Mouse (Mus musculus): ENCODE data around the gene Arhgap45. TPM values are rescaled to one million over a fixed set of nuclear protein-coding genes. Genes with fewer than 3 reads are reported as not detected.

Arhgap45 gene
- polyA plus RNA-seq, 1 experiment from 2014 or later: 1.9 TPM

DNA sequence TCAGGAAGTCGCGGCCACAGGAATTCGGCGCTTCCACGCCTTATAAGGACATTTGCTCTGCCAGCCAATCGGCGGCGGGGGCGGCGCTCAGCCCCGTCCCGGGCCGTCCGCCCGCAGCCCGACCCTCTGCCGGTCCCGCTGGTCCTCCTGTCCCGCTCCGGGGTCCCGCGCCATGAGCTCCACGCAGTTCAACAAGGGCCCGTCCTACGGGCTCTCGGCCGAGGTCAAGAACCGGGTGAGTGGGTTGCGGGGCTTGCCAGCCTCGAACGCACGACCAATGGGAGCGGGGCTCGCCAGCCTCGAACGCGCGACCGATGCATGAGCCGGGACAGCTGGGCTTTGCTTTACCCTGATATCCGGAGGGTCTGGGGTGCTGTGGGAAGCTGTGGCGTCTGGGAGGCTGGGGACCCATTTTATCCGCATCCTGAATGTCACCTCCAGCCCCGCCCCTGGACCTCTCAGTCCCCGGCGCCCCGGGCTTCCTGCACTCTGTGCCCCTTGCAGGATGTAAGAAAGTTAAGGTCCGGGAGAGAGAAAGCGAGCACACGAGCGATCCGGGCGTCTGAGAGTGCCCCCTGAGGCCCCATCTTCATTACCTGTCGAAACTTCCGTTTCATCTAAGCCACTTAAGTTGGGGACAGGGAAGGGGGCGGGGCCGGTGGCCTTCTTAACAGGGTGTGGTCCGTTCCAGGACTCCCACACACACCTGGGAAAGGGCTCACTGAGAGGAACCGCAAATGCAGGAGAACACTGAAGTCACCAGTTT is 27.8 kb upstream of the Arhgap45 start, which contains the start of gene Cnn2:
Gene Cnn2, plus strand, starts transcription at position 79 of the 766 bp plus-strand sequence.
- Histone ChIP-seq H3K27me3 (replicated peaks) (peaks cover 42% of the 10 kb centered on the region), H3K4me2 (peak within 1 kb of the TSS; percentile 56), H3K9me3 (no peaks in the 10 kb centered on the region)

DNA sequence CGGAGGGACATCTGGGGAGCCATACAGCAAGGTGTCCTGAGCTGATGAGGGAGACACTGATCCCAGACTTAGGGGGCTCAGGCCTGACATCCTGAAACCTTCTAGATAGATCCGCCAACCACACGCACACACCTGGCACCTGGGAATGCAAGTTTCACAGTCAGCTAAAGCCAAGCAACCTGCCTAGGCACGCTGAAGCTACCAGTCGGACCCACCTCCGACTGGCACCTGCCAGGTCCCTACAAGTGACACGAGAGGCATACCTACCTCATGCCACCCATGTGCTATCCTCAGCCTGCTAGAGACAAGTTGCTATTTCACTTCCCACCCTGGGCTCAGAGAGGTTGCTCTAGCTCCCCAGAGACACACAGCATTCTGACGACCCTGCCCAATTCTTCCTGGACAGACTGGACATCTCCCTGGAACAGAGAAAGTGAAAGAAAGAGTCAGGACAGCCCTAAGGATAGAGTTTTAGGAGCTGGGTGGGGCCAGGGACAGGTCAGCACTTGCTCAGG is 27.1 kb upstream of the Arhgap45 start:
- Histone ChIP-seq H3K27ac (no peak overlapping the region), H3K9ac (no peak overlapping the region), H3K4me3 (peak overlapping the region; percentile 40), H3K4me2 (peak overlapping the region; percentile 56; the same call in 1 of the 2 replicates), H3K27me3 (replicated peaks) (peaks cover 42% of the 10 kb centered on the region), H3K9me3 (no peaks in the 10 kb centered on the region), H3K4me1 (peaks cover 27% of the 10 kb centered on the region), H3K36me3 (replicated peaks) (no peaks in the 10 kb centered on the region)
- 34% methylated on average over 8 of the region's 8 CpGs for WGBS
- no peak for ATAC-seq (replicated peaks)

More for the DNA sequence above, 27.8 kb upstream of the Arhgap45 start, which contains the start of gene Cnn2:
- Histone ChIP-seq H3K36me3 (replicated peaks) (no peaks in the 10 kb centered on the region), H3K9ac (peak within 1 kb of the TSS; percentile 23), H3K27ac (no peak within 1 kb of the TSS), H3K4me1 (peaks cover 27% of the 10 kb centered on the region), H3K4me3 (peak within 1 kb of the TSS; percentile 40)
- 2% methylated on average over 59 of the region's 59 CpGs for WGBS
- ATAC-seq (replicated peaks): no peak

DNA sequence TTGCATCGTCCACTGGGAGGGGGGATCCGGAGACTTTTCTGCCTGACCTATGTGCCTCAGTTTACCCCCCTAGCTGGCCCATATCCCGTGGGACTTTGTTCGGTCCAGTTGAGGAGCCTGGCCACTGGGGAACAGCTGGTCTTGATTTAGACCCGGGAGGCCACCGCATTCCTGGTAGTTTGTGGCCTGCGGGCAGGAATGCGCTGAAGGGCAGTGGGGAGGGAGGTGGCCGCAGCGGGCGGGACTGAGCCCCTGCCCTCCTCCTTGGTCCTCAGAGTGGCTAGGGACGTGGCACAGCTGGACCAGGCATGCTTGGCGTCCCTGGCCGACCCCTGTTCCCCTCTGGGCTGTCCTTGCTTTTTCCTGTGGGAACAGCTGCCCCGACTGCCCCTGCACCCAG is 26.6 kb upstream of the Arhgap45 start:
- H3K4me3 ChIP-seq: peak overlapping the region; percentile 10; the same call in 1 of the 2 replicates
- H3K9me3 ChIP-seq: no peaks in the 10 kb centered on the region
- no peak for ATAC-seq (replicated peaks)
- H3K27ac ChIP-seq: no peak overlapping the region
- 14% methylated on average over 15 of the region's 15 CpGs for WGBS
- H3K27me3 ChIP-seq (replicated peaks): peaks cover 42% of the 10 kb centered on the region
- H3K4me1 ChIP-seq: peaks cover 27% of the 10 kb centered on the region
- no peak overlapping the region for H3K4me2 ChIP-seq
- H3K9ac ChIP-seq: no peak overlapping the region
- no peaks in the 10 kb centered on the region for H3K36me3 ChIP-seq (replicated peaks)

DNA sequence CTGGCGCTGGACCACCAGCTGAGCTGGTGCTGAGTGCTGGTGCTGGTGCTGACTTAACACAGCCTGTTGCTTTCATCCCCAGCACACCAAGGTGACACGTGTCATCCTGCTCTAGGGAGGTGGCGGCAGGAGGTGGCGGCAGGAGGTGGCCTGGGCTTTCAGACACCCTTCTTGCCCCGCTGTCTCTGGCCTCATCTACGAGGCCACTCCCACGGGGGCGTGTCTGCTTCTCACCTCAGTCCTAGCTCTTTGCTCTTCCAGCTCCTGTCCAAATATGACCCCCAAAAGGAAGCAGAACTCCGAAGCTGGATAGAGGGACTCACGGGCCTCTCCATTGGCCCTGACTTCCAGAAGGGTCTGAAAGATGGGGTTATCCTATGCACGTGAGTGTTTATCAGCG is 25.4 kb upstream of the Arhgap45 start:
- Histone ChIP-seq H3K27me3 (replicated peaks) (peaks cover 42% of the 10 kb centered on the region), H3K36me3 (replicated peaks) (no peaks in the 10 kb centered on the region), H3K9ac (no peak overlapping the region), H3K4me3 (no peak overlapping the region), H3K4me2 (no peak overlapping the region), H3K9me3 (no peaks in the 10 kb centered on the region), H3K27ac (no peak overlapping the region), H3K4me1 (peaks cover 30% of the 10 kb centered on the region)
- WGBS: 53% methylated on average over 12 of the region's 12 CpGs
- ATAC-seq (replicated peaks): no peak

DNA sequence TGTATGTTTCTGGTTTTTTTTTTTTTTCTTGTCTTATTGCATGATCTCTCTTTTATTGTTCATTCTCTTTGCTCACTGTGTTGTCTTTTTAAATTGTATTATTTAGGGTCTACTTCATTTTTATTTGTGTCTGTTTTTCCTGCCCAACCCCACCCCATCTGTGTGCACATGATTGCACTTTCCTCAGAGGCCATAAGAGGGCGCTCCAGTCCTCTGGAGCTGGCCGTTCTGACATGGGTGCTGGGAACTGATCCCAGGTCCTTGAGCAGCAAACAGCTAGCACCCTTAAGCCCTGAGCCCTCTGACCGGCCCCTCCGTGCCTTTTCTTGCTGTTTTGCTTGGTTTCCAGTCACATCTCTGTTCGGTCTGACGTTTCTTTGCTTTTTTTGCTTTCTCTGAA is 24.9 kb upstream of the Arhgap45 start:
- Histone ChIP-seq H3K27me3 (replicated peaks) (peaks cover 42% of the 10 kb centered on the region), H3K36me3 (replicated peaks) (no peaks in the 10 kb centered on the region), H3K9me3 (no peaks in the 10 kb centered on the region), H3K4me2 (no peak overlapping the region), H3K9ac (no peak overlapping the region), H3K4me1 (peaks cover 28% of the 10 kb centered on the region), H3K27ac (no peak overlapping the region), H3K4me3 (no peak overlapping the region)
- ATAC-seq (replicated peaks): no peak
- WGBS: 89% methylated on average over 6 of the region's 6 CpGs

DNA sequence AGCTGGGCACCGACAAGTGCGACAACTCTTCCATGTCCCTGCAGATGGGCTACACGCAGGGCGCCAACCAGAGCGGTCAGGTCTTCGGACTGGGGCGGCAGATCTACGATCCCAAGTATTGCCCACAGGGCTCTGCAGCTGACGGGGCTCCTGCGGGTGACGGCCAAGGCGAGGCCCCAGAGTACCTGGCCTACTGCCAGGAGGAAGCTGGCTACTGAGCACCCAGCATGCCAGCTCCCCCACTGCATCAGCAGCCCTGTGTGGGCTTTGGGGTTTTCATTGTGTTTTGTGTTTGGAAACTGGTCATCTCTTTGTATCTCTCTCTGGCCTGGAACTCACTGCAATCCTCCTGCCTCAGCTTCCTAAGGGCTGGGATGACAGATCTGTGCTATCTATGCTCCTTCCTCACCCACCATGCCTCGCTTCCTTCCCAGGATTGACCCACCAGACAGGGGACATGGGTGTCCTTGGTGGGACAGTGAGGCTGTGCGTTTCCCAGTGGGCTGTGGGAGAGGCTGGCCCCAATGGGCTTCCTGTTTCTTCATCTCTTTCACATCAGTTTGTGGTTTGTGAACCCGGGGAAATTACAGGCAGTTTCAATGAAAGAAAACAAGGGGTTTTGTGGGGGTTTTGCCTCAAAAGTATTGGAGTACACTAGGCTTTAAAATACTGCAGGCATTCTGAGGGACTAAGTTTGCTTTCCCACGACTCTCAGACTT is 21.9 kb upstream of the Arhgap45 start:
- no peak overlapping the region for H3K4me2 ChIP-seq
- H3K4me3 ChIP-seq: no peak overlapping the region
- peaks cover 13% of the 10 kb centered on the region for H3K27me3 ChIP-seq (replicated peaks)
- WGBS: 87% methylated on average over 16 of the region's 16 CpGs
- ATAC-seq (replicated peaks): no peak
- no peaks in the 10 kb centered on the region for H3K36me3 ChIP-seq (replicated peaks)
- peaks cover 25% of the 10 kb centered on the region for H3K4me1 ChIP-seq
- no peak overlapping the region for H3K27ac ChIP-seq
- H3K9ac ChIP-seq: no peak overlapping the region
- H3K9me3 ChIP-seq: no peaks in the 10 kb centered on the region

DNA sequence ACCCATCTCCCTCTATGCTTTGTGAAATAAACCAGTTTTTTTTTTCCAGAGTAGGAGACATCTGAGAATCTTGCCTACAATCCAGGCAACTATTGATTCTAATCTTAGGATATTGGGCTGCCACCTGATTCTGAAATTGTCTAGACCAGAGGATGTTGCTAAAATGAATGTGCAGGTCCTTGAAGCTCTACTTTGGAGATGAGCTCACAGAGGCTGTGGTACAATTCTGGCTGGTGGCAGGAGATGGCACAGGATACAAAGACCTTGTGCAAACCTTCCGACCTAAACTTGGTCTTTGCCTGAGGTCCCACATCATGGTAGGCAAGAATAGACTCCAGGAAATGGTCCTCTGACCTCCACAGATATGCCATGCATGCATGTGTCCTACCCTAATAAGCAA is 20.8 kb upstream of the Arhgap45 start:
- Histone ChIP-seq H3K4me3 (peak overlapping the region; percentile 54; the same call in 1 of the 2 replicates), H3K9ac (no peak overlapping the region), H3K4me1 (peaks cover 25% of the 10 kb centered on the region), H3K4me2 (peak overlapping the region; percentile 87; the same call in 1 of the 2 replicates), H3K36me3 (replicated peaks) (no peaks in the 10 kb centered on the region), H3K9me3 (no peaks in the 10 kb centered on the region), H3K27me3 (replicated peaks) (peaks cover 7% of the 10 kb centered on the region), H3K27ac (no peak overlapping the region)
- 92% methylated on average over 1 of the region's 1 CpGs for WGBS
- no peak for ATAC-seq (replicated peaks)

DNA sequence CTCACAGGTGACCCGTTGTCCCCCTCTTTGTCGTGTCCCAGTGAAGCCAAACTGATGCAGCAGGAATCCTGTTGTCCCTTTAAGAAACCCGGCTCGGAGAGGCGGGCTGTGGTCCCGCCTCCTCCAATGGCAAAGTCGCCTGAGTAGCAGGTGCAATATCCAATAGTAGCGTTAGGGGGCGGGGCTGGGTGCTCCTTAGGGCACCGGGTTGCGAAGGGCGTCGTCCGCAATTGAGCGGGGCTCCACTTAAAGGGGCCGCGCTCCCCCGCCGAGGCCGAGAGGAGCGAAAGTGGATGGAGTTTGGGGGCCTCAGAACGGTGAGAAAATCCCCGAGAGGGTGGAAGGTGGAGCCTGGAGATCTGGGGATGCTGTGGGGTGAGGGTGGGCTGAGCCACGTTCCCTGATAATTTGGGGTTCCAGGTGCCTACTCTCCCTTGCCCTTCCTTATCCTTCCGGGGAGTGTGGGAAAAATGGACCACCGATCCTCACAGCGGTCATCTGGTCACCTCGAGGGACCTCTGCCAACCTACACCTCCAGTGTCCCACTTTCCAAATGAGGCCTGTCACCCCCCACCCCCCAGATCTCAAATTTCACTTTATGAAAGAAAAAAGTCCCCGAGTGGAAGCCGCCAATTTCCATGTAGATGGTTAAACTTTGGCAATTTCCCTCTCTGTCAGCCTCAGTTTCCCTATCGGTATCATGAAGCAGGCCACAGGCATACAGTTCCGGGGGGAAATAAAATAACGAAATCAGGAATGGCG is 20.0 kb upstream of the Arhgap45 start, which contains the start of gene Abca7:
Gene Abca7, plus strand, starts transcription at position 223 of the 762 bp plus-strand sequence.
- no peaks in the 10 kb centered on the region for H3K9me3 ChIP-seq
- H3K27ac ChIP-seq: peak within 1 kb of the TSS; percentile 66
- peaks cover 25% of the 10 kb centered on the region for H3K4me1 ChIP-seq
- H3K36me3 ChIP-seq (replicated peaks): no peaks in the 10 kb centered on the region
- peaks cover 4% of the 10 kb centered on the region; the same call in 1 of the 2 replicates for H3K27me3 ChIP-seq (replicated peaks)
- peak within 1 kb of the TSS; percentile 87 for H3K4me2 ChIP-seq
- peak; percentile 85 for ATAC-seq (replicated peaks)
- peak within 1 kb of the TSS; percentile 54 for H3K4me3 ChIP-seq
- WGBS: under 1% methylated on average over 34 of the region's 34 CpGs
- peak within 1 kb of the TSS; percentile 50 for H3K9ac ChIP-seq

DNA sequence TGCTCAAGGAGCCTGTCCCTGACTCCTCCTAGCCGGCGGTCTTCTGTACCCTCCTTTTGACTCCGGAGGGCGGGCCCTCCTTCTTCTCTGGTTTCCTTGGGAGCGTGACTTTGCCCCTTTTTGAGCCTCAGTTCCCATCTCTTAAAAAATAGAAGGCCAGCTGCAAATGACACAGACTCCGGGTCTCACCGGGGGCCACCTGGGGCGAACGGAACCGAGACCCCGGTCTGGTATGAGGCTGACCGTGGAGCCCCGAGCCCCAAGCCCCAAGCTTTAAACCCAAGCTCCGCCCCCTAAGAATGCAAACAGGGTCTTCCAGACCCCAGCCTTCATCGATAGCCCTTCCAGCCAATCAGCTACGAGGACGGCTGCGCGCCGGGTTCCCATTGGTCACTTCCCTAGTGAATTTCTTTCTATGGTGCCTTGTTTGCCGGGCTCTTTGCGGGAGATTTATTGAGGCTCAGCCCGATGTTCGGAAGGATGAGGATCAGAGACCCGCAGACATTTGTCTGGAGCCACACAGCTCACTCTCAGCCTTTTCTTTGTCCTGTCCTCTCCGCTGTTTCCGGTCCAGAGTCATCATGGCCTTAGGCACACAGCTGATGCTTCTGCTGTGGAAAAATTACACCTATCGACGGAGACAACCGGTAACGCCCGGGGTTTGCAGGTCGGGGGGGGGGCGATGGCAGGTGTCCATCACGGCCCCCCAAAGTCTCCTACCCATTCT is 19.3 kb upstream of the Arhgap45 start:
- peaks cover 11% of the 10 kb centered on the region; the same call in 1 of the 2 replicates for H3K27me3 ChIP-seq (replicated peaks)
- H3K9me3 ChIP-seq: no peaks in the 10 kb centered on the region
- H3K4me3 ChIP-seq: peak overlapping the region; percentile 54
- peak overlapping the region; percentile 66 for H3K27ac ChIP-seq
- no peaks in the 10 kb centered on the region for H3K36me3 ChIP-seq (replicated peaks)
- peaks cover 25% of the 10 kb centered on the region for H3K4me1 ChIP-seq
- WGBS: under 1% methylated on average over 35 of the region's 35 CpGs
- peak overlapping the region; percentile 32; the same call in 1 of the 2 replicates for H3K9ac ChIP-seq
- peak; percentile 74 for ATAC-seq (replicated peaks)
- H3K4me2 ChIP-seq: peak overlapping the region; percentile 87

DNA sequence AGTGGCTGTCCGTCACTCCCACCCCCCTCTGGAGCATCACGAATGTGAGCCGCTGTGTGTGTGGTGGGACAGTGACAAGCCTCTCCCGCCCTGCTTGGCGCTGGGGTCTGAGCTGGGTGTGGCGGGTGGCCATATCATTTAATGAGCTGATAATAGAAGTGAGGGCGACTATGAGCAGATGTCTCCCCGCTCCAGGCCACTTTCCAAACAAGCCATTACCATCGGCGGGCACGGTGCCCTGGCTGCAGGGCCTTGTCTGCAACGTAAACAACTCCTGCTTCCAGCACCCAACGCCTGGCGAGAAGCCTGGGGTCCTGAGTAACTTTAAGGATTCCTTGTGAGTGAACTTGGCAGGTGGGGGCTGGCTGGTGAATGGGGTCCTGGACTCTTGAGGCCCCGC is 18.6 kb upstream of the Arhgap45 start:
- Histone ChIP-seq H3K4me3 (peak overlapping the region; percentile 54), H3K36me3 (replicated peaks) (no peaks in the 10 kb centered on the region), H3K27me3 (replicated peaks) (peaks cover 12% of the 10 kb centered on the region; the same call in 1 of the 2 replicates), H3K9me3 (no peaks in the 10 kb centered on the region), H3K4me2 (peak overlapping the region; percentile 87), H3K27ac (peak overlapping the region; percentile 66; the same call in 1 of the 2 replicates), H3K9ac (peak overlapping the region; percentile 32; the same call in 1 of the 2 replicates), H3K4me1 (peaks cover 25% of the 10 kb centered on the region)
- WGBS: 3% methylated on average over 15 of the region's 15 CpGs
- ATAC-seq (replicated peaks): peak; percentile 38

DNA sequence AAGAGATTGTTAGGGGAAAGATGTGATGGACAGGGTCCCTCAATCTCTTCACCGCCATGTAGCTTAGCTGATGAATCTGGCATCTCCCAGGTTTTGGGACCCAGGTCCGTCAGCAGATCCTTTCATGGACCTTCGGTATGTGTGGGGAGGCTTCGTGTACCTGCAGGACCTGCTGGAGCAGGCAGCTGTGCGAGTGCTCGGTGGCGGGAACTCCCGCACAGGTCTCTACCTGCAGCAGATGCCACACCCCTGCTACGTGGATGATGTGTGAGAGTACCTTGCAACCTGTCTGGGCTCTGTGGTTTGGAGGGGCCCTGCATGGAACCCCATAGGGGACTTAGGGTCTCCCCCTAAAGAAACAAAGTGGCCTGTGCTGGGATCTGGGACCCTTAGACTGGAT is 14.5 kb upstream of the Arhgap45 start:
- WGBS: 81% methylated on average over 9 of the region's 9 CpGs
- Histone ChIP-seq H3K27ac (no peak overlapping the region), H3K9me3 (no peaks in the 10 kb centered on the region), H3K27me3 (replicated peaks) (peaks cover 22% of the 10 kb centered on the region; the same call in 1 of the 2 replicates), H3K4me2 (no peak overlapping the region), H3K4me3 (no peak overlapping the region), H3K9ac (no peak overlapping the region), H3K36me3 (replicated peaks) (no peaks in the 10 kb centered on the region), H3K4me1 (peaks cover 14% of the 10 kb centered on the region)
- no peak for ATAC-seq (replicated peaks)
